Mouse (Mus musculus): ENCODE measurements around the gene Dazap1. TPM values are rescaled to one million over a fixed set of nuclear protein-coding genes. Genes with fewer than 3 reads are reported as not detected.

Gene Dazap1
- total and polyA plus RNA-seq, 3 experiments, result 151 to 533 (median 191) TPM

DNA sequence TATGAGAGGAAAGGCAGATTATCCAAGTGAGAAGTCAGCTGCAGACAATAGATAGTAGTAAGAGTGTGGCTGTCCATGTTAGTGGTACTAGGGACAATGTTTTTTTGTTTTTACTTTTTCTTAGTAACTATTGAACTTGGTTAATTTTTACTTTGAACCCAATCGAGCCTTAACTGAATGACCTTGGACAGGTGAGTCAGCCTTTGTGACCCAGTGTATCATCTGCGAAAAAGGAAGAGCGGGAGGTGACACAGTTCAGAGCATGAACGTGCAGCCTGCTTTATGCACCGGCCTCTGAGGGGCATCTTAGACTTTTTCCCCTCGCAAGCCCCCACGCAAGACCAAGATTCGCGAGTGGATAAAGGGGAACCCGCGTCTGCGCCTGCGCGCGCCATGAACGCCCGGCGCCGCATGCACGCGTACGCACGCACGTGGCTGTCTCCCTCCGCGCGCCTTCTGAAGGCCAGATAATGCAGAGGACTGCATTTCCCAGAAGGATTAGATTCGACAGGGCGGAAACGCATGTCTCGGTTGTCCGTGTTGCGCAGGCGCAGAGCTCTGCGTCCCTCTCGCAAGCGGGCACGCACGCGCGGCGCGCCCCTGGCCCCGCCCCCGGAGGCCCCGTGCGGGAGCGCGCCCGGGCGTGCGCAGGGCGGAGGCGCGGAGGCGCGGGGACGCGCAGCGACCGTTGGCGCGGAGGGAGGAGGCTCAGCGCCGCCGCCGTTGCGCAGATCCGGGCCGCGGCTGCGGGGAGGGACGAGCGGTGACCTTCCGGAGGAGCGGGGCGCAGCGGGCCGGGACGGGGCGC lies 3.3 kb downstream of the Dazap1 start:
- ATAC-seq (ENCODE audit: extremely low read depth, insufficient number of reproducible peaks, low FRiP score, poor library complexity, severe bottlenecking) (peak; percentile 43), DNase-seq (ENCODE audit: low spot score) (peak; percentile 93)
- TF ChIP-seq TAL1 (conservative IDR thresholded peaks at IDR 0.05; ENCODE audit: low read depth, low read length) (no peak), POLR2AphosphoS5 (IDR thresholded peaks at IDR 0.05; ENCODE audit: insufficient replicate concordance, low read depth, low read length) (no peak), GATA2 (IDR thresholded peaks at IDR 0.05; ENCODE audit: borderline replicate concordance, low read depth, low read length) (no peak), GATA1 (IDR thresholded peaks at IDR 0.05; ENCODE audit: borderline replicate concordance, low read length) (no peak), CTCF (IDR thresholded peaks at IDR 0.05; ENCODE audit: low read depth, low read length) (no peak)
- H3K27me3 ChIP-seq (ENCODE audit: insufficient read depth, low read length), result no peaks in the 10 kb centered on the region
- no peaks in the 10 kb centered on the region for H3K9me3 ChIP-seq (replicated peaks)
- peaks cover 43% of the 10 kb centered on the region for H3K36me3 ChIP-seq (replicated peaks)
- peak overlapping the region; percentile 83 for H3K4me3 ChIP-seq (ENCODE audit: low read depth, low read length)
- H3K4me1 ChIP-seq (ENCODE audit: insufficient read depth, low read depth, low read length), result peaks cover 76% of the 10 kb centered on the region

DNA sequence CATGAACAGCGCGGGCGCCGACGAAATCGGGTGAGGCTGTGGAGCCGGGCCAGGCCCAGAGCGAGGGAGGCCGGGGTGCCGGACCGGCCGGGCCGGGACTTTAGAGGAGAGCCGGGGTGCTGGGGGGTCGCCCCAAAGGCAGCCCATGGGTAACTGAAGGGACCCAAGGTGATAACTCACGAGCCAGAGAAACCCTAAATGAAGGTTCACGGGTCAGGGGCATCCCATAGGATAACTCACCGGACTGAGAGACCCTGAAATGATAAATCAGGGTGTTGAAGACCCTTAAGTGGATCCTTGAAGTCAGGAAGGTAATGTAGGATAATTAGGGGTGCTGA lies 3.8 kb downstream of the Dazap1 start:
- H3K4me3 ChIP-seq (ENCODE audit: low read depth, low read length), result peak overlapping the region; percentile 83
- peaks cover 75% of the 10 kb centered on the region for H3K4me1 ChIP-seq (ENCODE audit: insufficient read depth, low read depth, low read length)
- H3K9me3 ChIP-seq (replicated peaks), result no peaks in the 10 kb centered on the region
- no peaks in the 10 kb centered on the region for H3K27me3 ChIP-seq (ENCODE audit: insufficient read depth, low read length)
- no peak for DNase-seq (ENCODE audit: low spot score)
- no peak for TF ChIP-seq GATA1 (IDR thresholded peaks at IDR 0.05; ENCODE audit: borderline replicate concordance, low read length)
- no peak for TF ChIP-seq POLR2AphosphoS5 (IDR thresholded peaks at IDR 0.05; ENCODE audit: insufficient replicate concordance, low read depth, low read length)
- no peak for TF ChIP-seq GATA2 (IDR thresholded peaks at IDR 0.05; ENCODE audit: borderline replicate concordance, low read depth, low read length)
- TF ChIP-seq TAL1 (conservative IDR thresholded peaks at IDR 0.05; ENCODE audit: low read depth, low read length), result no peak
- no peak for TF ChIP-seq CTCF (IDR thresholded peaks at IDR 0.05; ENCODE audit: low read depth, low read length)
- no peak for ATAC-seq (ENCODE audit: extremely low read depth, insufficient number of reproducible peaks, low FRiP score, poor library complexity, severe bottlenecking)
- H3K36me3 ChIP-seq (replicated peaks), result peaks cover 41% of the 10 kb centered on the region

DNA sequence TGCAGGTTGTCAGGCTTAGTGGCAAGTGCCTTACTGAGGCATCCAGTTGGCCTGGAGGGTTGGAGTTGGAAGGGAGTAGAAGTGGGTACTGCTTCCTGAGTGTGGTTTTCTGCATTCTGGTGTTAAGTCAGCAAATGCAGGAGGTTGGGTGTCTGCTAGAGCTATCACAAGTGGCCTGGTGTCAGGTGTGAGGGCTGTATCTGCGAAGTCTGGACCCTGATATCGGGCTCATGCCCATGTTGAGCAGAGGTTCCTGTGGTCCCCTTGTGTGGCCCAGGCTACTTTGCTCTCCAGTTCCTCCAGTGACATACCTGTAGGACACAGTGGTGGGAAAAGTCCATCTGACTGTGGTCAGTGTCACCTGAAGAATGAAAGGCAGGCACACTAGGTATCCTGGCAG lies 8.8 kb downstream of the Dazap1 start:
- peak overlapping the region; percentile 63; the same call in 1 of the 2 replicates for H3K4me3 ChIP-seq (ENCODE audit: low read depth, low read length)
- H3K27me3 ChIP-seq (ENCODE audit: insufficient read depth, low read length), result no peaks in the 10 kb centered on the region
- peaks cover 79% of the 10 kb centered on the region for H3K36me3 ChIP-seq (replicated peaks)
- peaks cover 80% of the 10 kb centered on the region for H3K4me1 ChIP-seq (ENCODE audit: insufficient read depth, low read depth, low read length)
- TF ChIP-seq TAL1 (conservative IDR thresholded peaks at IDR 0.05; ENCODE audit: low read depth, low read length) (no peak), CTCF (IDR thresholded peaks at IDR 0.05; ENCODE audit: low read depth, low read length) (no peak), GATA1 (IDR thresholded peaks at IDR 0.05; ENCODE audit: borderline replicate concordance, low read length) (no peak)
- DNase-seq (ENCODE audit: low spot score), result no peak
- no peaks in the 10 kb centered on the region for H3K9me3 ChIP-seq (replicated peaks)
- no peak for ATAC-seq (ENCODE audit: extremely low read depth, insufficient number of reproducible peaks, low FRiP score, poor library complexity, severe bottlenecking)

GRCm38 (mm10) chr10:80270734-80271181 lies 9.5 kb downstream of the Dazap1 start:
- H3K4me3 ChIP-seq (ENCODE audit: low read depth, low read length), result peak overlapping the region; percentile 63; the same call in 1 of the 2 replicates
- no peaks in the 10 kb centered on the region for H3K9me3 ChIP-seq (replicated peaks)
- peaks cover 85% of the 10 kb centered on the region for H3K36me3 ChIP-seq (replicated peaks)
- no peaks in the 10 kb centered on the region for H3K27me3 ChIP-seq (ENCODE audit: insufficient read depth, low read length)
- peak; percentile 68 for DNase-seq (ENCODE audit: low spot score)
- ATAC-seq (ENCODE audit: extremely low read depth, insufficient number of reproducible peaks, low FRiP score, poor library complexity, severe bottlenecking), result peak; percentile 50
- peaks cover 83% of the 10 kb centered on the region for H3K4me1 ChIP-seq (ENCODE audit: insufficient read depth, low read depth, low read length)
- no peak for TF ChIP-seq GATA2 (IDR thresholded peaks at IDR 0.05; ENCODE audit: borderline replicate concordance, low read depth, low read length)
- TF ChIP-seq TAL1 (conservative IDR thresholded peaks at IDR 0.05; ENCODE audit: low read depth, low read length), result peak; percentile 49
- TF ChIP-seq POLR2AphosphoS5 (IDR thresholded peaks at IDR 0.05; ENCODE audit: insufficient replicate concordance, low read depth, low read length), result no peak
- TF ChIP-seq GATA1 (IDR thresholded peaks at IDR 0.05; ENCODE audit: borderline replicate concordance, low read length), result no peak
- TF ChIP-seq CTCF (IDR thresholded peaks at IDR 0.05; ENCODE audit: low read depth, low read length), result no peak

- Histone ChIP-seq H3K36me3 (replicated peaks) (peaks cover 89% of the 10 kb centered on the region), H3K9me3 (replicated peaks) (no peaks in the 10 kb centered on the region), H3K4me1 (ENCODE audit: insufficient read depth, low read depth, low read length) (peaks cover 83% of the 10 kb centered on the region), H3K27me3 (ENCODE audit: insufficient read depth, low read length) (no peaks in the 10 kb centered on the region), H3K4me3 (ENCODE audit: low read depth, low read length) (peak overlapping the region; percentile 63; the same call in 1 of the 2 replicates)
- TF ChIP-seq POLR2AphosphoS5 (IDR thresholded peaks at IDR 0.05; ENCODE audit: insufficient replicate concordance, low read depth, low read length) (no peak), CTCF (IDR thresholded peaks at IDR 0.05; ENCODE audit: low read depth, low read length) (no peak), TAL1 (conservative IDR thresholded peaks at IDR 0.05; ENCODE audit: low read depth, low read length) (no peak), GATA2 (IDR thresholded peaks at IDR 0.05; ENCODE audit: borderline replicate concordance, low read depth, low read length) (no peak), GATA1 (IDR thresholded peaks at IDR 0.05; ENCODE audit: borderline replicate concordance, low read length) (no peak)
- no peak for DNase-seq (ENCODE audit: low spot score)
- ATAC-seq (ENCODE audit: extremely low read depth, insufficient number of reproducible peaks, low FRiP score, poor library complexity, severe bottlenecking), result no peak; the same call in 1 of the 2 replicates
These were observed 10.0 kb downstream of the Dazap1 start for GRCm38 (mm10) chr10:80271186-80271843.

DNA sequence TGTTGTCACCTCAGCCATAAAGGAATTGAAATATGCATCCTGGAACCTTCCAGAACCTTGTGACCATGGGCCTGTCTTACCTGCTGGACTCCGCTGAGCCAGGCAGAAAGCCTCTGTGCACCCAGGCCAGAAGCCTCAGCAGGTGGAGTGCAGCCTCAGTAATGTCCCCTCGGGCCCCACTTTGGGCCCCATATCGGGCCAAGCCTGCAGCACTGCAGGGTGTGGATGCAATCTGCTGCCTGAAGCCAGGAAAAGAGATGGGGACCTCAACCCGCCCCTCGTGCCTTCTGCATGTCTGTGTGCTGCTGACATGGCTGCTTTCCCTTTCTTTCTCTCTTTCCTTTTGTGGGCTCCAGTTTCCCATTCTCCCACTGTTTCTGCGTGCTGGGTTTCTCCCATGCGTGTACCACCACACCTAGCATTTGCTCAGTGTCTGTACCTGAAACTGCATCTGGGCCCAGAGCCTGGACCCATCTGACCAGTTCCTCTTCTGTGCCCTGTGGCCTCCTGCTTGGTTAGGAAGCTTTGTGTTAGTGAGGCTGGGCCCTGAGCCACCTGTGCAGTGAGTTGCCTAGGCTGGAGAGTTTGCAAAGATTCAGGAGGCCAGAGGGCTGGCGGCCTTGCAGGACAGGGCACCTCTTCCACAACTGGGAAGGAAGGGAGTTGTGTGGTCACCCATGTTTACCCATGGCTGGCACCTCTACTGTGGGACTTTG lies 10.7 kb downstream of the Dazap1 start:
- DNase-seq (ENCODE audit: low spot score) (no peak), ATAC-seq (ENCODE audit: extremely low read depth, insufficient number of reproducible peaks, low FRiP score, poor library complexity, severe bottlenecking) (no peak)
- TF ChIP-seq TAL1 (conservative IDR thresholded peaks at IDR 0.05; ENCODE audit: low read depth, low read length) (no peak), GATA2 (IDR thresholded peaks at IDR 0.05; ENCODE audit: borderline replicate concordance, low read depth, low read length) (no peak), CTCF (IDR thresholded peaks at IDR 0.05; ENCODE audit: low read depth, low read length) (no peak), POLR2AphosphoS5 (IDR thresholded peaks at IDR 0.05; ENCODE audit: insufficient replicate concordance, low read depth, low read length) (no peak), GATA1 (IDR thresholded peaks at IDR 0.05; ENCODE audit: borderline replicate concordance, low read length) (no peak)
- Histone ChIP-seq H3K27me3 (ENCODE audit: insufficient read depth, low read length) (no peaks in the 10 kb centered on the region), H3K9me3 (replicated peaks) (no peaks in the 10 kb centered on the region), H3K4me3 (ENCODE audit: low read depth, low read length) (peak overlapping the region; percentile 63; the same call in 1 of the 2 replicates), H3K36me3 (replicated peaks) (peaks cover 90% of the 10 kb centered on the region), H3K4me1 (ENCODE audit: insufficient read depth, low read depth, low read length) (peaks cover 79% of the 10 kb centered on the region)
